Mouse (Mus musculus): ENCODE measurements around the gene Tfip11.
"Not testable (repeated sequence)": the region's sequence is repeated elsewhere in the genome, so short reads cannot be mapped to it uniquely, and the experiment has no call there.

The Tfip11 gene

GRCm38 (mm10) chr5:112289819-112290535 is 36.2 kb upstream of the Tfip11 start:
- no peak for DNase-seq (ENCODE audit: low spot score)

- no peak for DNase-seq (ENCODE audit: low spot score)
Measured at GRCm38 (mm10) chr5:112290536-112290880, 35.6 kb upstream of the Tfip11 start.

- no peak for DNase-seq (ENCODE audit: low spot score)
Measured at GRCm38 (mm10) chr5:112291866-112292265, 34.3 kb upstream of the Tfip11 start.

- no peak for DNase-seq (ENCODE audit: low spot score)
Measured at GRCm38 (mm10) chr5:112292343-112292980, 33.7 kb upstream of the Tfip11 start.

GRCm38 (mm10) chr5:112293800-112294199 is 32.4 kb upstream of the Tfip11 start:
- DNase-seq (ENCODE audit: low spot score), result no peak

GRCm38 (mm10) chr5:112294696-112295095 is 31.5 kb upstream of the Tfip11 start:
- DNase-seq (ENCODE audit: low spot score), result no peak

GRCm38 (mm10) chr5:112295162-112295561 is 31.0 kb upstream of the Tfip11 start:
- no peak for DNase-seq (ENCODE audit: low spot score)

- DNase-seq (ENCODE audit: low spot score), result no peak
Measured at GRCm38 (mm10) chr5:112295564-112295963, 30.6 kb upstream of the Tfip11 start.

- DNase-seq (ENCODE audit: low spot score), result no peak
Measured at GRCm38 (mm10) chr5:112296404-112297181, 29.6 kb upstream of the Tfip11 start.

- DNase-seq (ENCODE audit: low spot score), result no peak
Measured at GRCm38 (mm10) chr5:112297257-112297656, 28.9 kb upstream of the Tfip11 start.

- DNase-seq (ENCODE audit: low spot score), result no peak
Measured at GRCm38 (mm10) chr5:112298226-112298988, 27.8 kb upstream of the Tfip11 start.

- no peak for DNase-seq (ENCODE audit: low spot score)
Measured at GRCm38 (mm10) chr5:112299399-112299798, 26.8 kb upstream of the Tfip11 start.

- DNase-seq (ENCODE audit: low spot score), result no peak
Measured at GRCm38 (mm10) chr5:112300112-112300511, 26.0 kb upstream of the Tfip11 start.

GRCm38 (mm10) chr5:112300721-112301308 is 25.3 kb upstream of the Tfip11 start:
- no peak for DNase-seq (ENCODE audit: low spot score)

GRCm38 (mm10) chr5:112301694-112302093 is 24.5 kb upstream of the Tfip11 start:
- DNase-seq (ENCODE audit: low spot score), result no peak

GRCm38 (mm10) chr5:112302310-112302709 is 23.8 kb upstream of the Tfip11 start:
- DNase-seq (ENCODE audit: low spot score), result no peak

- no peak for DNase-seq (ENCODE audit: low spot score)
Measured at GRCm38 (mm10) chr5:112305842-112306241, 20.3 kb upstream of the Tfip11 start.

GRCm38 (mm10) chr5:112313222-112313885 is 12.8 kb upstream of the Tfip11 start:
- no peak for DNase-seq (ENCODE audit: low spot score)

GRCm38 (mm10) chr5:112316468-112316867 is 9.7 kb upstream of the Tfip11 start:
- DNase-seq (ENCODE audit: low spot score), result no peak

- DNase-seq (ENCODE audit: low spot score), result no peak
Measured at GRCm38 (mm10) chr5:112317328-112317727, 8.8 kb upstream of the Tfip11 start.

- not testable (repeated sequence) for DNase-seq (ENCODE audit: low spot score)
Measured at GRCm38 (mm10) chr5:112319343-112319742, 6.8 kb upstream of the Tfip11 start.
